Mouse (Mus musculus) megakaryocyte, embryonic 14.5 days (primary cell): Measurements from ENCODE around the gene Tacr2.

Source experiments
- FLI1 ChIP-seq: IDR thresholded peaks from 2 replicates; pipeline ENCODE4 v1.6.1; 2012; ENCODE audit warnings: low read length, inconsistent platforms, mixed read lengths
- GATA1 ChIP-seq: IDR thresholded peaks from 3 replicates; pipeline ENCODE4 v1.6.1; 2012; ENCODE audit warnings: mixed read lengths, low read length, inconsistent platforms, borderline replicate concordance

- TF ChIP-seq GATA1, result no peak
- TF ChIP-seq FLI1, result no peak
Measured at GRCm38 (mm10) chr10:62217196-62217595, 35.0 kb upstream of the Tacr2 start.
